Mouse (Mus musculus) forebrain, embryonic 11.5 days (tissue): ENCODE results near the gene Lamc3. TPM values are rescaled to one million over a fixed set of nuclear protein-coding genes. Genes with fewer than 3 reads are reported as not detected.

Source experiments
- ATAC-seq: fragments of 200-750 bp; cut with Nextera tagmentation; replicated peaks from 2 replicates; pipeline ENCODE4 v1.8.0; 2017; ENCODE audit warnings: moderate TSS enrichment; ENCODE audit not compliant: low FRiP score
- DNase-seq: peaks from one replicate; pipeline ENCODE4 v3.0.0-alpha.2; 2017; ENCODE audit warnings: low spot score
- H3K27ac ChIP-seq: fragments of 300-500 bp; sonication (generic); 2 replicates; pipeline ENCODE4 v1.5.1; 2014; ENCODE audit warnings: low read depth, low read length
- H3K27me3 ChIP-seq: fragments of 300-500 bp; sonication (generic); 2 replicates; pipeline ENCODE4 v1.6.1; 2014; ENCODE audit warnings: mild to moderate bottlenecking, low read length, mixed read lengths; ENCODE audit not compliant: control insufficient read depth, insufficient read depth
- H3K36me3 ChIP-seq: fragments of 300-500 bp; sonication (generic); 2 replicates; pipeline ENCODE4 v1.6.1; 2014; ENCODE audit warnings: mild to moderate bottlenecking, low read length, moderate library complexity, mixed read lengths; ENCODE audit not compliant: control insufficient read depth, insufficient read depth
- H3K4me1 ChIP-seq: fragments of 300-500 bp; sonication (generic); replicated peaks from 2 replicates; pipeline ENCODE4 v1.6.1; 2014; ENCODE audit warnings: low read length, mixed read lengths; ENCODE audit not compliant: control insufficient read depth, insufficient read depth
- H3K4me2 ChIP-seq: fragments of 300-500 bp; sonication (generic); 2 replicates; pipeline ENCODE4 v1.6.1; 2014; ENCODE audit warnings: low read depth, mild to moderate bottlenecking, low read length, moderate library complexity, mixed read lengths; ENCODE audit not compliant: severe bottlenecking
- H3K4me3 ChIP-seq: fragments of 300-500 bp; sonication (generic); 2 replicates; pipeline ENCODE4 v1.5.1; 2014; ENCODE audit warnings: low read depth, low read length
- H3K9ac ChIP-seq: fragments of 300-500 bp; sonication (generic); 2 replicates; pipeline ENCODE4 v1.6.1; 2014; ENCODE audit warnings: low read length
- H3K9me3 ChIP-seq: fragments of 300-500 bp; sonication (generic); 2 replicates; pipeline ENCODE4 v1.6.1; 2016; ENCODE audit warnings: low read length, mixed read lengths; ENCODE audit not compliant: control insufficient read depth
- WGBS: fragments of 180-500 bp; shearing (Covaris S2); extraction: QIAGEN DNeasy Blood & Tissue Kit; methylation state at CpG from one replicate; pipeline ENCODE4 v1.1.7; 2014; 5-methylcytosine and 5-hydroxymethylcytosine counted together
- polyA plus RNA-seq: library from polyadenylated mRNA; unstranded; fragments of >200 nt; fragmentation: Nextera tagmentation; extraction: Ambion mirVana; gene quantifications from 2 replicates; pipeline ENCODE4 v1.2.1, GENCODE M21; 2014

The Lamc3 gene
- 6.1 and 6.3 TPM in 2 replicates for polyA plus RNA-seq

- whole genome bisulfite sequencing = 7% methylated on average over 26 of the region's 26 CpGs
- peaks cover 2% of the 10 kb centered on the region; the same call in 1 of the 2 replicates for H3K4me1 ChIP-seq
- H3K9ac ChIP-seq = no peak within 1 kb of the TSS
- DNase-seq (peak; percentile 72), ATAC-seq (no peak)
- no peaks in the 10 kb centered on the region for H3K36me3 ChIP-seq
- H3K27ac ChIP-seq = no peak within 1 kb of the TSS
- peaks cover 30% of the 10 kb centered on the region for H3K27me3 ChIP-seq
- H3K4me2 ChIP-seq = 0 out of 2 replicates have a peak within 1 kb of the TSS, but pooled peaks have one; percentile 11
- no peaks in the 10 kb centered on the region for H3K9me3 ChIP-seq
- H3K4me3 ChIP-seq = no peak within 1 kb of the TSS
These were observed at the start of gene Lamc3 for GRCm38 (mm10) chr2:31887030-31887429. Gene Lamc3 (plus strand): TSS chr2:31887291.

GRCm38 (mm10) chr2:31838868-31839267, 48.2 kb upstream of the Lamc3 start:
- Histone ChIP-seq H3K27ac (no peak overlapping the region), H3K27me3 (no peaks in the 10 kb centered on the region), H3K4me2 (no peak overlapping the region), H3K4me3 (no peak overlapping the region), H3K9ac (no peak overlapping the region), H3K36me3 (no peaks in the 10 kb centered on the region), H3K9me3 (no peaks in the 10 kb centered on the region), H3K4me1 (no peaks in the 10 kb centered on the region)
- ATAC-seq = no peak
- no peak for DNase-seq
- 61% methylated on average over 1 of the region's 1 CpGs for WGBS

GRCm38 (mm10) chr2:31844729-31845136, 42.4 kb upstream of the Lamc3 start:
- H3K4me1 ChIP-seq = peaks cover 23% of the 10 kb centered on the region
- 3% methylated on average over 10 of the region's 10 CpGs for WGBS
- H3K36me3 ChIP-seq = no peaks in the 10 kb centered on the region
- ATAC-seq (0 out of 2 replicates have a peak, but pooled peaks have one; percentile 13), DNase-seq (no peak)
- H3K4me2 ChIP-seq = no peak overlapping the region
- H3K9me3 ChIP-seq = no peaks in the 10 kb centered on the region
- no peak overlapping the region for H3K27ac ChIP-seq
- no peak overlapping the region for H3K4me3 ChIP-seq
- no peak overlapping the region for H3K9ac ChIP-seq
- peaks cover 38% of the 10 kb centered on the region for H3K27me3 ChIP-seq

- no peaks in the 10 kb centered on the region for H3K36me3 ChIP-seq
- H3K27me3 ChIP-seq = peaks cover 38% of the 10 kb centered on the region
- DNase-seq (no peak), ATAC-seq (no peak)
- H3K4me1 ChIP-seq = peaks cover 23% of the 10 kb centered on the region
- peak overlapping the region; percentile 55 for H3K9ac ChIP-seq
- H3K9me3 ChIP-seq = no peaks in the 10 kb centered on the region
- 3% methylated on average over 26 of the region's 26 CpGs for WGBS
- H3K27ac ChIP-seq = no peak overlapping the region
- H3K4me3 ChIP-seq = peak overlapping the region; percentile 48
- peak overlapping the region; percentile 95 for H3K4me2 ChIP-seq
These were observed 41.6 kb upstream of the Lamc3 start for GRCm38 (mm10) chr2:31845512-31845895.

GRCm38 (mm10) chr2:31845896-31846691, 41.0 kb upstream of the Lamc3 start, which contains the start of gene Fibcd1:
Gene Fibcd1 (minus strand): TSS chr2:31846005.
- no peak within 1 kb of the TSS for H3K27ac ChIP-seq
- no peaks in the 10 kb centered on the region for H3K9me3 ChIP-seq
- H3K27me3 ChIP-seq = peaks cover 38% of the 10 kb centered on the region
- peak within 1 kb of the TSS; percentile 55 for H3K9ac ChIP-seq
- WGBS = under 1% methylated on average over 82 of the region's 88 CpGs
- ATAC-seq = peak; percentile 51; the same call in 1 of the 2 replicates
- peak within 1 kb of the TSS; percentile 95 for H3K4me2 ChIP-seq
- H3K36me3 ChIP-seq = no peaks in the 10 kb centered on the region
- DNase-seq = peak; percentile 73
- peak within 1 kb of the TSS; percentile 48 for H3K4me3 ChIP-seq
- peaks cover 23% of the 10 kb centered on the region for H3K4me1 ChIP-seq

- H3K9ac ChIP-seq = peak overlapping the region; percentile 55
- no peak overlapping the region for H3K27ac ChIP-seq
- H3K4me2 ChIP-seq = peak overlapping the region; percentile 95
- peak; percentile 61 for DNase-seq
- peaks cover 23% of the 10 kb centered on the region for H3K4me1 ChIP-seq
- ATAC-seq = no peak
- H3K9me3 ChIP-seq = no peaks in the 10 kb centered on the region
- H3K27me3 ChIP-seq = peaks cover 38% of the 10 kb centered on the region
- WGBS = 3% methylated on average over 35 of the region's 35 CpGs
- peak overlapping the region; percentile 48 for H3K4me3 ChIP-seq
- no peaks in the 10 kb centered on the region for H3K36me3 ChIP-seq
These were observed 40.1 kb upstream of the Lamc3 start for GRCm38 (mm10) chr2:31846692-31847660.

GRCm38 (mm10) chr2:31847908-31848307, 39.2 kb upstream of the Lamc3 start:
- Histone ChIP-seq H3K4me2 (no peak overlapping the region), H3K27ac (no peak overlapping the region), H3K9ac (no peak overlapping the region), H3K27me3 (peaks cover 38% of the 10 kb centered on the region), H3K4me3 (no peak overlapping the region), H3K9me3 (no peaks in the 10 kb centered on the region), H3K4me1 (peaks cover 23% of the 10 kb centered on the region), H3K36me3 (no peaks in the 10 kb centered on the region)
- no peak for DNase-seq
- WGBS = 27% methylated on average over 6 of the region's 6 CpGs
- ATAC-seq = no peak; the same call in 1 of the 2 replicates

GRCm38 (mm10) chr2:31850141-31850540, 37.0 kb upstream of the Lamc3 start:
- Histone ChIP-seq H3K36me3 (no peaks in the 10 kb centered on the region), H3K4me2 (no peak overlapping the region), H3K9ac (no peak overlapping the region), H3K4me1 (peaks cover 18% of the 10 kb centered on the region), H3K9me3 (no peaks in the 10 kb centered on the region), H3K27me3 (peaks cover 28% of the 10 kb centered on the region), H3K4me3 (no peak overlapping the region), H3K27ac (no peak overlapping the region)
- WGBS = 57% methylated on average over 12 of the region's 12 CpGs
- DNase-seq = no peak
- ATAC-seq = no peak
